Mouse (Mus musculus): Measurements from ENCODE around the gene Twf2. TPM values are rescaled to one million over a fixed set of nuclear protein-coding genes. Genes with fewer than 3 reads are reported as not detected.

Gene Twf2
- polyA plus RNA-seq (2015; fragmentation: Nextera tagmentation; extraction: Ambion mirVana), result 64.2 and 64.6 TPM in 2 replicates

DNA sequence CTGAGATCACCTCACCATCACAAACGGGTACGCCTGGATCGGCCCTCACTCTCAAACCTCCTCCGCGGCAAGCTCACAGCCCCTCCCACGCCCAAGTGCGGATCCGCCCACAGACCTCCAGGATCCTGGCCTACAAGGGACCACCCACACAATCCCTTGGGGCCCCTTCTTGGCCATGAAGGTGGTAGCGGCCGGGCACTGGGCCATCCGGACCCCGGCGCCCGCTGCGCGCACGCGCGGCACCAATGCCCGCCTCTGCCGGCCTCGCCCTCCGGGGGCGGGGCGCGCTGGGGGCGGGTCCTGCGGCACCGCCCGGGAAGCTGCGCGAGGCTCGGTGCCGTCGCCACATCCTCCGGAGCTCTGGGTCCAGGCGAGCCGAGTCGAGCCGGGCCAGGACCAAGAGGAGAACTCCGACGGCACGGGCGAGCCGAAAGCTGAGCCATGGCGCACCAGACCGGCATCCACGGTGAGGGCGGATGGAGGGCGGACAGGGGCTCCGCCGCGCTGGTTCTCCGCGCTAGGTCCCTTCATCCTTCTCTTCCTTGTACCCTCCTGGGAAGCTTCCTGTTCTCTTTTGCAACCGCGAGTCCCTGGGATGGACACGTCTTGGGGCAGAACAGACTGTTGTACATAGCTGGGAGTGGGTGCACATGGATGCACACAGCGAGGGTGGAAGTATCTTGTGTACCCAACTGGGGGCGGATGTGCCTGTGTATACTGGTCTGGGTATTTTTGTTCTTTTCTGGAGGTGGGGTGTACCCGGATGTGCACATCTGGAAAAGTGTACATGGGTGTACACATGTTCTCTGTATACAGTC lies at the start of gene Twf2:
Gene Twf2, plus strand, starts transcription at position 290 of the 818 bp plus-strand sequence.
- H3K4me3 ChIP-seq (ENCODE audit: low read depth, low read length), result peak within 1 kb of the TSS; percentile 54
- H3K36me3 ChIP-seq (ENCODE audit: insufficient read depth, low read length), result no peaks in the 10 kb centered on the region
- H3K9me3 ChIP-seq (ENCODE audit: low read length), result no peaks in the 10 kb centered on the region
- DNase-seq (ENCODE audit: low spot score), result peak; percentile 95
- H3K27ac ChIP-seq (ENCODE audit: low read length), result peak within 1 kb of the TSS; percentile 75
- H3K9ac ChIP-seq (replicated peaks; ENCODE audit: low read depth), result peak within 1 kb of the TSS; percentile 48; the same call in 1 of the 2 replicates
- H3K4me1 ChIP-seq (ENCODE audit: insufficient read depth, low read depth, low read length), result peaks cover 10% of the 10 kb centered on the region; the same call in 1 of the 2 replicates
- no peak for TF ChIP-seq EP300 (IDR thresholded peaks at IDR 0.05)
- no peak for TF ChIP-seq CTCF (IDR thresholded peaks at IDR 0.05)
- H3K27me3 ChIP-seq (replicated peaks; ENCODE audit: insufficient read depth, low read length), result no peaks in the 10 kb centered on the region
- H3K4me2 ChIP-seq (replicated peaks; ENCODE audit: low read depth, low read length), result peak within 1 kb of the TSS; percentile 63
- 1% methylated on average over 47 of the region's 61 CpGs for WGBS
- peak; percentile 93 for ATAC-seq

DNA sequence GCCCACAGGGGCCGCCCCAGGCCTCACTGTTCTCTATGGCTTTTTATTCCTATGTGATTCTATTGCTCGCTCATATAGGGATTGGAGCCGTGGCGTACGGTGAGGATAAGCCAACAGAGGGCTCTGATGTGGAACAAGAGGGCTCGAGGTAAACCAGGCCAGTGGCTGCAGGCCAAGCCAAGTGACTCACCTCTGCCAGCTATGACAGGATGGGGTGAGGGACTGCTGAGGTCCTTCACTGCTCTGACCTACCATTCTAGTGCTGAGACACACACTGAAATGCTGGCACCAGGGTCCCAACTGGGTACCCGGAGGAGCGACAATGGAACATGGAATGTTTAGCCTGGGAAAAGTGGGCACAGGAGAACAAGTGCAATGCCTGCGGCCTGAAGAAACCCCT lies 48.8 kb upstream of the Twf2 start:
- no peaks in the 10 kb centered on the region for H3K9me3 ChIP-seq (ENCODE audit: low read length)
- H3K4me3 ChIP-seq (ENCODE audit: low read depth, low read length), result no peak overlapping the region
- H3K4me1 ChIP-seq (ENCODE audit: insufficient read depth, low read depth, low read length), result no peaks in the 10 kb centered on the region; the same call in 1 of the 2 replicates
- no peak for TF ChIP-seq EP300 (IDR thresholded peaks at IDR 0.05)
- TF ChIP-seq CTCF (IDR thresholded peaks at IDR 0.05), result no peak
- H3K9ac ChIP-seq (replicated peaks; ENCODE audit: low read depth), result no peak overlapping the region
- no peak overlapping the region for H3K4me2 ChIP-seq (replicated peaks; ENCODE audit: low read depth, low read length)
- peaks cover 11% of the 10 kb centered on the region for H3K27me3 ChIP-seq (replicated peaks; ENCODE audit: insufficient read depth, low read length)
- no peak for ATAC-seq
- no peak for DNase-seq (ENCODE audit: low spot score)
- H3K27ac ChIP-seq (ENCODE audit: low read length), result no peak overlapping the region
- 73% methylated on average over 9 of the region's 9 CpGs for WGBS
- no peaks in the 10 kb centered on the region for H3K36me3 ChIP-seq (ENCODE audit: insufficient read depth, low read length)

DNA sequence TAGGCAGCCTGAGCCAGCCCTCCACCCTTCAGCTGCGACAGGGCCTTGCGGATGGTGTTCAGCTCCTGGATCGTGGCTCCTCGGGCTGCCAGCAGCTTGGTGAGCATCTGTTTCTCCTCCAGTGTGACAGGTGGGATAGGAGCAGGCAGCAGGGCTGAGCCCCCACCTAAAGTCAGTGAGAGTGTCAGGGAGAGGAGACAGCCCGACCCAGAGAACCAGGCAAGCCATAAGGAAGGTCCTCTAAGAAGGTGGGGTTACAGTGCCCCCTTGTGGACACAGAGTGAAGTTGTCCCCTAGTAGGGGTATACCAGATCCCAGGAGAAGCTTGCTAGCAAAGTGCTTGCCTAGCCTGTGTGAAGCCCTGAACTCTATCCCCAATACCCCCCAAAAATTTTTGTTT lies 46.5 kb upstream of the Twf2 start:
- H3K4me2 ChIP-seq (replicated peaks; ENCODE audit: low read depth, low read length), result no peak overlapping the region
- H3K27me3 ChIP-seq (replicated peaks; ENCODE audit: insufficient read depth, low read length), result no peaks in the 10 kb centered on the region
- no peak overlapping the region for H3K4me3 ChIP-seq (ENCODE audit: low read depth, low read length)
- DNase-seq (ENCODE audit: low spot score), result peak; percentile 54
- no peaks in the 10 kb centered on the region for H3K36me3 ChIP-seq (ENCODE audit: insufficient read depth, low read length)
- ATAC-seq, result no peak
- no peak overlapping the region for H3K9ac ChIP-seq (replicated peaks; ENCODE audit: low read depth)
- TF ChIP-seq EP300 (IDR thresholded peaks at IDR 0.05) (no peak), CTCF (IDR thresholded peaks at IDR 0.05) (peak; percentile 74)
- H3K9me3 ChIP-seq (ENCODE audit: low read length), result no peaks in the 10 kb centered on the region
- WGBS, result 60% methylated on average over 5 of the region's 5 CpGs
- H3K4me1 ChIP-seq (ENCODE audit: insufficient read depth, low read depth, low read length), result no peaks in the 10 kb centered on the region
- no peak overlapping the region for H3K27ac ChIP-seq (ENCODE audit: low read length)

DNA sequence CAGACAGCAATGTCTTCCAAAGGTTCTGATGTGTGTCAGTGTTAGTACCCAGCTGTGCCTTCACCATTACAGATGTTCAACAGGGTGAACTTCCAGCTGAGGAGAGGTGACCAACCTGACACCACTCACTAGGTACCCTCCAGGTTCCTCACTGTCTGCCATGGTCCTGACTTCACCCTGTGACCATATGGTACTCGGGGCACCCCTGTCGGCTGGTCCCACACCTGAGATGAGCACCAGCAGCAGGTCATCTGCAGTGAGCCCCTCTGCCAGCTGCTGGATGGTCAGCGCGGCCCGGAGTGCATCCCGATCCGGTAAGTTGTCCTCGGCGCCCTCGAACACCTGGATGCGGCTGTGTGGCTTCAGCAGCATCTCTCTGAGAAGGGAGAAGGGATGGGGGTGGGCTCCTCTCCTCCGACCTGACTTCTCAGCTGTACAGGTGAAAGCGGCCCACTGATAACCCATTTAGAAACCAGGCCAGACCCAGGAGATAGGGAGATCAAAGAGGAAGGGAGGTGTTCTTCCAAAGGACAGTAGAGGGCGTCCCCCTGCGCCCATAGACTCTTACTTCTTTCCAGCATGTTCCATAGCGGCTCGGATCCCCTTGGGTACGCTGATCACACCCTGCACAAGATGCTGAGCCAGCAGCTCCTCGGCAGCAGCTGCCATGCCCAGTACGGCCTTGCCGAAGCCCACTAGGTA lies 45.8 kb upstream of the Twf2 start:
- Histone ChIP-seq H3K4me2 (replicated peaks; ENCODE audit: low read depth, low read length) (no peak overlapping the region), H3K27ac (ENCODE audit: low read length) (no peak overlapping the region), H3K27me3 (replicated peaks; ENCODE audit: insufficient read depth, low read length) (no peaks in the 10 kb centered on the region), H3K4me3 (ENCODE audit: low read depth, low read length) (no peak overlapping the region), H3K36me3 (ENCODE audit: insufficient read depth, low read length) (no peaks in the 10 kb centered on the region), H3K9ac (replicated peaks; ENCODE audit: low read depth) (no peak overlapping the region), H3K9me3 (ENCODE audit: low read length) (no peaks in the 10 kb centered on the region), H3K4me1 (ENCODE audit: insufficient read depth, low read depth, low read length) (no peaks in the 10 kb centered on the region)
- no peak for ATAC-seq
- WGBS, result 83% methylated on average over 19 of the region's 21 CpGs
- no peak for DNase-seq (ENCODE audit: low spot score)
- TF ChIP-seq CTCF (IDR thresholded peaks at IDR 0.05) (no peak; the same call in 1 of the 2 replicates), EP300 (IDR thresholded peaks at IDR 0.05) (no peak)

DNA sequence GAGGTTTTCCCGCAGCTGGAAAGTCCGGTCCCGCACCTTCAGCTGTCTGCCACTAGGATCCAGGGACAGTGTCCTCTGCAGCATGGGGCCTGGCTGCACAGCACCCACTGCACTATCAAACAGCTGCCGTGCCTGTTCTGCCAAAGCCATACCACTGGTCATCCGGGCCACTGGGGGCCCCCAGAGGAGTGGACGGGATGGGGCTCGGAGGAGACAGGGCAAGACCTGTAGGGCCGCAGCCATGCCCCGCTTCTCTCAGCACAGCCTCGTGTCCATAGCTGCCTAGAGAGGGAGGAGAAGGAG lies 45.3 kb upstream of the Twf2 start:
- Histone ChIP-seq H3K27ac (ENCODE audit: low read length) (no peak overlapping the region), H3K4me1 (ENCODE audit: insufficient read depth, low read depth, low read length) (no peaks in the 10 kb centered on the region), H3K4me3 (ENCODE audit: low read depth, low read length) (no peak overlapping the region), H3K4me2 (replicated peaks; ENCODE audit: low read depth, low read length) (no peak overlapping the region), H3K27me3 (replicated peaks; ENCODE audit: insufficient read depth, low read length) (no peaks in the 10 kb centered on the region), H3K36me3 (ENCODE audit: insufficient read depth, low read length) (no peaks in the 10 kb centered on the region), H3K9me3 (ENCODE audit: low read length) (no peaks in the 10 kb centered on the region), H3K9ac (replicated peaks; ENCODE audit: low read depth) (no peak overlapping the region)
- no peak for DNase-seq (ENCODE audit: low spot score)
- TF ChIP-seq CTCF (IDR thresholded peaks at IDR 0.05) (no peak; the same call in 1 of the 2 replicates), EP300 (IDR thresholded peaks at IDR 0.05) (no peak)
- ATAC-seq, result no peak
- 83% methylated on average over 10 of the region's 10 CpGs for WGBS

DNA sequence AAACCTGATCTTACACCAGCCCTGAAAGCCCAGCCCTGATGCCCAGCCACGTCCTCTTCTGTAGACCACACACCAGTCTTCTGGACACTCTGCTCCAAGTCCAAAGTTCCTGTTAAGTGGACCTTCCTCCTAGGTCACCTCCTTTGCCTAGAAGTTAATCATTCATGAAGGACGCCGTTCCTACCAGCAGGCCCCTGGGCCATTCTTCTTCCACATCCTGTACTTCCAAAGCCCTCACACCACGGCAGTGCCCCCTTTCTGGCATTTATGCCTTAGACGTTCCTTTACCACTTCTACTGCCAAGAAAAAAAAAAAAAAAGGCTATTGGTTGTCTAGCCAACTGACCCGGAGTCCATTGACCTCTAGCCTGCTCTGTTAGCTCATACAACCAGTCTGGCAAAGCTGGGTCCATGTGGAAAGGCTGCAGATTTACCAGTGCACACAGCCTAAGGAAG lies 44.8 kb upstream of the Twf2 start, which contains the start of gene Glyctk:
Gene Glyctk, minus strand, starts transcription at position 102 of the 455 bp plus-strand sequence.
- Histone ChIP-seq H3K4me2 (replicated peaks; ENCODE audit: low read depth, low read length) (no peak within 1 kb of the TSS), H3K27ac (ENCODE audit: low read length) (no peak within 1 kb of the TSS), H3K4me3 (ENCODE audit: low read depth, low read length) (no peak within 1 kb of the TSS), H3K9ac (replicated peaks; ENCODE audit: low read depth) (no peak within 1 kb of the TSS), H3K9me3 (ENCODE audit: low read length) (no peaks in the 10 kb centered on the region), H3K4me1 (ENCODE audit: insufficient read depth, low read depth, low read length) (no peaks in the 10 kb centered on the region), H3K36me3 (ENCODE audit: insufficient read depth, low read length) (no peaks in the 10 kb centered on the region), H3K27me3 (replicated peaks; ENCODE audit: insufficient read depth, low read length) (no peaks in the 10 kb centered on the region)
- ATAC-seq (no peak), DNase-seq (ENCODE audit: low spot score) (no peak)
- WGBS, result 69% methylated on average over 6 of the region's 6 CpGs
- TF ChIP-seq CTCF (IDR thresholded peaks at IDR 0.05) (no peak), EP300 (IDR thresholded peaks at IDR 0.05) (no peak)

Measured in lung, postnatal 0 days (tissue).